Mouse (Mus musculus) forebrain, postnatal 0 days (tissue): Measurements from ENCODE around the gene Dusp1. TPM values are rescaled to one million over a fixed set of nuclear protein-coding genes. Genes with fewer than 3 reads are reported as not detected.

Source experiments
- ATAC-seq: fragments of 200-750 bp; cut with Nextera tagmentation; 2 replicates; pipeline ENCODE4 v1.8.0; 2017; ENCODE audit warnings: mild to moderate bottlenecking, moderate library complexity
- DNase-seq: peaks from one replicate; pipeline ENCODE4 v3.0.0-alpha.2; 2015
- H3K27ac ChIP-seq: fragments of 300-500 bp; sonication (generic); 2 replicates; pipeline ENCODE4 v1.5.1; 2014; ENCODE audit warnings: low read depth, mild to moderate bottlenecking, antibody characterized with exemption, low read length, moderate library complexity, mixed read lengths
- H3K27me3 ChIP-seq: fragments of 300-500 bp; sonication (generic); 2 replicates; pipeline ENCODE4 v1.6.1; 2014; ENCODE audit warnings: mild to moderate bottlenecking, low read length, mixed read lengths; ENCODE audit not compliant: insufficient read depth
- H3K36me3 ChIP-seq: fragments of 300-500 bp; sonication (generic); 2 replicates; pipeline ENCODE4 v1.6.1; 2014; ENCODE audit warnings: mild to moderate bottlenecking, moderate library complexity; ENCODE audit not compliant: insufficient read depth
- H3K4me1 ChIP-seq: fragments of 300-500 bp; sonication (generic); 2 replicates; pipeline ENCODE4 v1.6.1; 2014; ENCODE audit warnings: antibody characterized with exemption; ENCODE audit not compliant: insufficient read depth
- H3K4me2 ChIP-seq: fragments of 300-500 bp; sonication (generic); 2 replicates; pipeline ENCODE4 v1.6.1; 2014; ENCODE audit warnings: low read depth, mild to moderate bottlenecking, moderate library complexity
- H3K4me3 ChIP-seq: fragments of 300-500 bp; sonication (generic); 2 replicates; pipeline ENCODE4 v1.5.1; 2014; ENCODE audit warnings: low read depth, low read length, mixed read lengths
- H3K9ac ChIP-seq: fragments of 300-500 bp; sonication (generic); 2 replicates; pipeline ENCODE4 v1.6.1; 2014; ENCODE audit warnings: mild to moderate bottlenecking
- H3K9me3 ChIP-seq: fragments of 300-500 bp; sonication (generic); 2 replicates; pipeline ENCODE4 v1.6.1; 2016; ENCODE audit warnings: low read length
- CTCF ChIP-seq: sonication (generic); IDR thresholded peaks from 2 replicates; pipeline ENCODE4 v1.5.1; 2016; ENCODE audit warnings: antibody characterized with exemption, control low read depth, low read depth
- WGBS: fragments of 180-500 bp; shearing (Covaris S2); extraction: QIAGEN DNeasy Blood & Tissue Kit; methylation state at CpG from one replicate; pipeline ENCODE4 v1.1.7; 2014; 5-methylcytosine and 5-hydroxymethylcytosine counted together
- polyA plus RNA-seq: library from polyadenylated mRNA; unstranded; fragments of >200 nt; fragmentation: Nextera tagmentation; extraction: Ambion mirVana; gene quantifications from 2 replicates; pipeline ENCODE4 v1.2.1, GENCODE M21; 2015
- total RNA-seq: library from RNA; depleted of rRNA; stranded (reverse); fragments of >200 nt; gene quantifications from 2 replicates; pipeline ENCODE4 v1.2.3, GENCODE M21; 2014

Dusp1 gene
- total and polyA plus RNA-seq, 2 experiments from 2014 or later: 36.0 to 41.0 TPM

DNA sequence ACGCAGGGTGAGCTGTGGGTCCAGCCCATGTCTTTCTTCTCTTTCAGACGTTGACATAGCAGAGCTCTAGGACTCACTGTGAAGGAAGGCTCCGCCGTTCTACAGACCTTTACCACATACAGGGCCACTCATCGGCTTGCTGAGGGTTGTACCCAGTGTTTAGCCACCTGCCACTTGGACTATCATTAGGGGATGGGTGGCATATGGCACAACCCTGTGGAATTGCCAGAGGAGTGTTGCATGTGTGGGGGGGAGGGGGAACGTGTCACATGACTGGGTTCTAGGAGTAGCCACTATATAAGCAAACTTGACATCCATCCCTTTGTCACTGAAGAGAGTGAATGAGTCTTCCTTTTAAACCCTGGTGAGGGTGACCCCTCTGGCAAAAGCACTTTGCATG lies 1.5 kb upstream of the Dusp1 start:
- H3K27me3 ChIP-seq: no peaks in the 10 kb centered on the region
- no peak overlapping the region for H3K4me3 ChIP-seq
- DNase-seq (no peak), ATAC-seq (no peak)
- no peak overlapping the region for H3K9ac ChIP-seq
- H3K9me3 ChIP-seq: no peaks in the 10 kb centered on the region
- WGBS: 82% methylated on average over 6 of the region's 6 CpGs
- peaks cover 26% of the 10 kb centered on the region; the same call in 1 of the 2 replicates for H3K36me3 ChIP-seq
- no peak overlapping the region for H3K27ac ChIP-seq
- H3K4me2 ChIP-seq: no peak overlapping the region
- TF ChIP-seq CTCF: no peak
- peaks cover 14% of the 10 kb centered on the region for H3K4me1 ChIP-seq

DNA sequence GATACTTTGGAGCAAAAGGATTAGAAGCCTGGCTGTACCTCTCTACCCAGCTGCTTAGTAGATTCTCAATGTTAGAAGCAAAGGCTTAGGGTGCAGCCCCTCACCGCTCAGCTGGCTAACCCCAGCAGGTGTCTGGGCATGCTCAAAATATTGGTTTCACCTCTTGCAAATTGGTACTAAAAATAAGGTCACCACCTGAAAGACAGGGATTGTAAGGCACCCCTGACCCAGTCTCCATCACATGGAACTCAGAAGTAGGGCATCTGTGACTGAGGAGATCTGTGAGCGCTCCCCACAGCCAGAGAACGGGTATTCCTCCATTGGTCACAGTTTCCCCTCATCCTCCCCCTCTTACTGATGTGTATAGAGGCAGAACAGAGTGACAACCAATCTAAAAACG lies 364 bp upstream of the Dusp1 start:
- TF ChIP-seq CTCF: no peak
- H3K36me3 ChIP-seq: peaks cover 18% of the 10 kb centered on the region; the same call in 1 of the 2 replicates
- H3K9me3 ChIP-seq: no peaks in the 10 kb centered on the region
- peaks cover 14% of the 10 kb centered on the region for H3K4me1 ChIP-seq
- H3K27me3 ChIP-seq: no peaks in the 10 kb centered on the region
- H3K27ac ChIP-seq: peak overlapping the region; percentile 79
- 64% methylated on average over 4 of the region's 4 CpGs for WGBS
- DNase-seq (no peak), ATAC-seq (no peak)
- H3K4me3 ChIP-seq: peak overlapping the region; percentile 70
- H3K9ac ChIP-seq: peak overlapping the region; percentile 79
- H3K4me2 ChIP-seq: peak overlapping the region; percentile 84

DNA sequence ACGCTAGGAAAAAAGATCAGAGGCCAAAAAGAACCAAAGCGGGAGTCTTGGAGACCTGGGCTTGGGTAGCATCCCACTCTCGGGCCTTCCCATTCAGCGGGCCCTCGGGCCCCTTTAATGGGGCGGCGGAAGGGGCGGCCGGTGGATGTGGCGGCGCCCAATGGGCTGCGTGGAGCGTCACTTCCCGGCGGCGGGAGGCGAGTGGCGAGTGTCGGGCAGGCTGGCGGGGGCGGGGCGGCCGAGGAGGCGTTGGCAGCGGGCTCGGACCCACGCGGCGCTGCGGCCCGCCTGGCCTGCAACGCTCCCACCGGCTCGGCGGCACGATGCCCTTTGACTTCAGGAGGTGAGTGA lies 663 bp downstream of the Dusp1 start, which contains the start of gene Ergic1:
Gene Ergic1, plus strand, starts transcription at position 200 of the 351 bp plus-strand sequence.
- Histone ChIP-seq H3K4me1 (peaks cover 14% of the 10 kb centered on the region), H3K4me3 (peak within 1 kb of the TSS; percentile 70), H3K9ac (peak within 1 kb of the TSS; percentile 79), H3K36me3 (peaks cover 12% of the 10 kb centered on the region; the same call in 1 of the 2 replicates), H3K27ac (peak within 1 kb of the TSS; percentile 79), H3K9me3 (no peaks in the 10 kb centered on the region), H3K27me3 (no peaks in the 10 kb centered on the region), H3K4me2 (peak within 1 kb of the TSS; percentile 84)
- TF ChIP-seq CTCF: no peak
- DNase-seq (peak; percentile 90), ATAC-seq (peak; percentile 98)
- under 1% methylated on average over 32 of the region's 36 CpGs for WGBS

DNA sequence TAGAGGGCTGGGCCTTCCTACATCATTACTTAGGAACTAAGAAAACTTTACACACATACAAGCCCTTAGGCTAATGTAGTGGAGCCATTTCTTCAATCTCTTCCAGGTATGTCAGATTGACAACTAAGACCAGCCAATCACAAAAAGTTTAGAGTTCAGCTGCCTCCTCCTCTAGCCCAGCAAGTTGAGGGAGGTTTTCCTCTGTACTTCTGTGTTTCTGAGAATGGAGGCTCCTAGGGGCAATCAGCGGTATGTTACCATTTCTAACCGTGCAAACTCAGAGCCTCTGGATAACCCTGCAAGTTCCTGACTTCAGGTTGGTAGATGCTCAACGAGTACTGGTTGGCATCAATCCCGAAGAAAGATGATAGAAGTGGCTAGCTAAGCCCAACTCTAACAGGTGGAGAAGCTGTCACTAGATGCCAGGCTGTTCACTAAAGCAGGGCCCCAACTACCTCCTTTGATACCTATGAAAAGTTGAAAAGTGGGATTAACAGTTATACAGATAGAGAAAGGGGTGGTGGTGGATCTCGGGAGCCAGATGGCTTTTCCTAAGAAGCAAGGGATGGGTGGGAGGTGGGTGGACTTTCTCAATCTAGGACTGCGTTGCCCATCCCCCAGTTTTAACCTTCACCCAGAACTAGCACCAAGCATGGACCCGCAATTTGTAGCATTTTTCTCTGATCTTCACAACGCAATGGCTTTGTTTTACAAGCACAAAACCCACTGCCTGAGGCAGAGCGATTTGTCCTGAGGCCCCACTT lies 1.2 kb downstream of the Dusp1 start:
- Histone ChIP-seq H3K9me3 (no peaks in the 10 kb centered on the region), H3K9ac (peak overlapping the region; percentile 79), H3K27me3 (no peaks in the 10 kb centered on the region), H3K4me2 (peak overlapping the region; percentile 84), H3K4me3 (peak overlapping the region; percentile 70), H3K4me1 (peaks cover 14% of the 10 kb centered on the region), H3K27ac (peak overlapping the region; percentile 79), H3K36me3 (0 out of 2 replicates have a peak, but pooled peaks cover 11% of the 10 kb centered on the region)
- ATAC-seq (peak; percentile 25), DNase-seq (peak; percentile 24)
- WGBS: 29% methylated on average over 9 of the region's 9 CpGs
- no peak for TF ChIP-seq CTCF

DNA sequence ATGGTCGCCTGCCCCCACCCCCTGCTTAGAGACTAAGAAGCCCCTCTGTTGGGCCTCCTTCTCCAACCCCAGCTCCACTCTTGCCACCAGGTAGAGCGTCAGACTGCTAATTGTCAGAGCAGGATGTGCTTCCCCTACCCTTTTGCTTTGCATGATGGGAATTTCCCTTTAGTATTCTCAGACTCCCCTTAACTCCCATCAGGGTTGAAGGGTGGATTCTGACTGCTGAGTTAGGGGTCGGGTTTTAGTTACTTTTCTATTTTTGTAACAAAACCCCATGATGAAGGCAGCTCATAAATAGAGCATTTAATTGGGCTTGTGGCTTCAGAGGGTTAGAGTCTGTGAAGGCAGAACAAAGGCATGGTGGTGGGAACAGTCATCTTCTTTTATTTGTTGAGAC lies 8.9 kb downstream of the Dusp1 start:
- DNase-seq: no peak
- TF ChIP-seq CTCF: no peak
- H3K4me1 ChIP-seq: no peaks in the 10 kb centered on the region
- no peak overlapping the region for H3K9ac ChIP-seq
- H3K4me3 ChIP-seq: no peak overlapping the region
- no peak overlapping the region for H3K27ac ChIP-seq
- no peak for ATAC-seq
- no peaks in the 10 kb centered on the region for H3K9me3 ChIP-seq
- no peaks in the 10 kb centered on the region for H3K27me3 ChIP-seq
- H3K4me2 ChIP-seq: no peak overlapping the region
- no peaks in the 10 kb centered on the region for H3K36me3 ChIP-seq
- 72% methylated on average over 3 of the region's 3 CpGs for WGBS

DNA sequence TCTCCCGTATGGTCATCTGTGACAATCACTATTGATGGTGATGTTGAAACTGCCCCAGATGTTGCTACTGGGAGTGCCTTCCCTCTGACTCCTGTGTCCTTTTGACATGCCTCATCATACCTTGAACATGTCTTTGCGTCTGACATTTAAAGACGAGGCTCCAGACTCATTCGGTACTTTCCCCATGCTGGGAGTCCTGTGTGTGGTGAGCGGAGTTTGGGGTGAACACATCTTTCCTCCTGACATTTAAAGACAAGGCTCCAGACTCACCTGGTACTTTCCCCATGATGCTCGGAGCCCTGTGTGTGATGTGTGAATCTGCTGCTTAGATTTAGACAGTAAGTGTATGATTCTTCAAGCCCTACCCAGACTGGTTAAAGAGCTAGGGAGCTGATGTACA lies 10.8 kb downstream of the Dusp1 start:
- no peak for DNase-seq
- WGBS: 86% methylated on average over 6 of the region's 6 CpGs

DNA sequence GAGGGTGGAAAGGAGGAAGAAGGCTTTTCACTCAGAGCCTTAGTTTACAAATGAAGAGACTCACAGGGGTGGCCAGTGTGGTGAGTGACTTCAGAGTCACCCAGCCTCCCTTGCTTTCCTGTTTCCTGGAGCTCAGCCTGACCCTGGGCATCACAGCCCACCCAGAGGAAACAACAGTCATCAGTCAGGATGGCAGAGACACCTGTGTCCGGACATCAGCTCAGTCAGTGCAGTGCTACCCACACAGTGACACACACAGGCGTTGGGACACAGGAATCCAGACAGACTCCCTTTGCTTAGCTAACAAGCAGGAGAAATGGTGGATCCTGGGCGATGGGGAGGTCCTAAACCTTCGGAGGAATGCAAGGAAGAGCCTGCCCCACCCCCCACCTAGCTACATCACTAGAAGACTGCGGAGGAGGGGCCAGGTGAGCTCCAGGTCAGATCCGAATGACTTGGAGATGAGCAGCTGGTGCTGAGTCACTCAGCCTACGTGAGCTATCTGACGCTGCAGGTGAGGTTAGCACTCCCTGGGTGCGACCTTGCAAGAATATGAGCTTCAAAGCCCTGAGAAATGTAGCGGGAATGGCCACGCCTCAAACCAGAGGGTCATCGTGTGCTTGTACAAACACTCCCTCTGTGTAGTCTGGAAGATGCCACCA lies 12.6 kb downstream of the Dusp1 start:
- Histone ChIP-seq H3K27me3 (no peaks in the 10 kb centered on the region), H3K4me3 (no peak overlapping the region), H3K27ac (no peak overlapping the region), H3K9me3 (no peaks in the 10 kb centered on the region), H3K4me2 (no peak overlapping the region), H3K9ac (no peak overlapping the region), H3K4me1 (no peaks in the 10 kb centered on the region), H3K36me3 (no peaks in the 10 kb centered on the region)
- WGBS: 17% methylated on average over 12 of the region's 12 CpGs
- no peak for DNase-seq
- ATAC-seq: peak; percentile 25; the same call in 1 of the 2 replicates
- TF ChIP-seq CTCF: no peak

More for the DNA sequence above, 10.8 kb downstream of the Dusp1 start:
- ATAC-seq: no peak
- H3K36me3 ChIP-seq: no peaks in the 10 kb centered on the region
- no peaks in the 10 kb centered on the region for H3K9me3 ChIP-seq
- no peaks in the 10 kb centered on the region for H3K27me3 ChIP-seq
- TF ChIP-seq CTCF: no peak
- no peaks in the 10 kb centered on the region for H3K4me1 ChIP-seq
- H3K4me3 ChIP-seq: no peak overlapping the region
- H3K4me2 ChIP-seq: no peak overlapping the region
- H3K9ac ChIP-seq: no peak overlapping the region
- H3K27ac ChIP-seq: no peak overlapping the region
